Mouse (Mus musculus) thymus, adult 2 months (tissue): ENCODE measurements around the gene Gm49711. TPM values are rescaled to one million over a fixed set of nuclear protein-coding genes. Genes with fewer than 3 reads are reported as not detected.

Source experiments
- DNase-seq: peaks from one replicate; pipeline ENCODE4 v3.0.0; 2021
- H3K27ac ChIP-seq: fragments of 200-500 bp; 2 replicates; pipeline ENCODE4 v1.5.1; 2012; ENCODE audit warnings: low read length, control low read depth; ENCODE audit not compliant: control insufficient read depth, insufficient read depth
- H3K27me3 ChIP-seq: fragments of 200-500 bp; 2 replicates; pipeline ENCODE4 v1.6.1; 2012; ENCODE audit warnings: mild to moderate bottlenecking, low read length, moderate library complexity, mixed read lengths; ENCODE audit not compliant: control insufficient read depth, insufficient read depth
- H3K36me3 ChIP-seq: fragments of 200-500 bp; 2 replicates; pipeline ENCODE4 v1.6.1; 2012; ENCODE audit warnings: mild to moderate bottlenecking, low read length, moderate library complexity; ENCODE audit not compliant: control insufficient read depth, insufficient read depth
- H3K4me1 ChIP-seq: fragments of 200-500 bp; replicated peaks from 2 replicates; pipeline ENCODE4 v1.6.1; 2012; ENCODE audit warnings: low read length; ENCODE audit not compliant: control insufficient read depth, insufficient read depth
- H3K4me3 ChIP-seq: fragments of 200-500 bp; 2 replicates; pipeline ENCODE4 v1.5.1; 2012; ENCODE audit warnings: mild to moderate bottlenecking, low read length, control low read depth, moderate library complexity; ENCODE audit not compliant: control insufficient read depth, insufficient read depth
- CTCF ChIP-seq: fragments of 200-500 bp; IDR thresholded peaks from 2 replicates; pipeline ENCODE4 v1.5.1; 2012; ENCODE audit warnings: mild to moderate bottlenecking, control low read depth, low read length, moderate library complexity, borderline replicate concordance; ENCODE audit not compliant: control insufficient read depth, poor library complexity, insufficient read depth; ENCODE audit errors: extremely low read depth
- POLR2A ChIP-seq: fragments of 200-500 bp; IDR thresholded peaks from 2 replicates; pipeline ENCODE4 v1.6.1; 2012; ENCODE audit warnings: mild to moderate bottlenecking, low read length, control low read depth, moderate library complexity; ENCODE audit not compliant: control insufficient read depth, poor library complexity, insufficient read depth; ENCODE audit errors: extremely low read depth
- WGBS: fragments of 180-500 bp; shearing (Covaris S2); methylation state at CpG from one replicate; pipeline ENCODE4 v1.1.7; 2018; 5-methylcytosine and 5-hydroxymethylcytosine counted together
- polyA plus RNA-seq: library from polyadenylated mRNA; depleted of rRNA; stranded (reverse); fragments of >200 nt; gene quantifications from 2 replicates; pipeline ENCODE4 v1.2.3, GENCODE M21; 2012; rRNA removed

Gene Gm49711
- polyA plus RNA-seq, 1 experiment = not detected

DNA sequence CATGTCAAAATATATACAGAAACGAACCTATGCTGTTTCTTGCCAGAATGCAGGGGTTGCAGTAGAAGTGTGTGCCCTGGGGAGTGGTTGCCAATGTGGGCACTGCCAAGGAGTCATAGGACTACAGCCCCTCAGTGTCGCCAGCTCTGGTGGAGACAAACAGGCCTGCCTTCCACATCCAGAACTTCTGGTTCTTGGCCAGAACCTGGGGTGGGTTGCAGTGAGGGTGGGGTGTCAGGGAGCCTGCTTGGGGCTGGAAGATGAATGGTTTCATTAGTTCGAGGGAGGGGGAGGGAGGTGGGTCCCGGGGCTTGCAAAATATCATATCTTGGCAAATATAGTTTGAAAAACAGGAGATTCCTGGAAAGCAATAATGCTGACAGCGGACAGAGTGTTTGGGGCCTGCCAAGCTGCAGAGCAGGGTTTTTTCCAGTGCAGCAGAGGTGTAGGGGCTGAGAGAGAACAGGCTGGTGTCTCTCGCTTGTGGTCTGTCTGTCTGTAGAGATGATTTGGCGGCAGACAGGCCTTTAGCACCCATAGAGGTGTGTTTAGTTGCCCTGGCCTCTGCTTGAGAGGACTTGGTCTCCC is 170.3 kb downstream of the Gm49711 start:
- TF ChIP-seq POLR2A (no peak), CTCF (no peak)
- WGBS = 88% methylated on average over 7 of the region's 7 CpGs
- H3K27me3 ChIP-seq = no peaks in the 10 kb centered on the region

DNA sequence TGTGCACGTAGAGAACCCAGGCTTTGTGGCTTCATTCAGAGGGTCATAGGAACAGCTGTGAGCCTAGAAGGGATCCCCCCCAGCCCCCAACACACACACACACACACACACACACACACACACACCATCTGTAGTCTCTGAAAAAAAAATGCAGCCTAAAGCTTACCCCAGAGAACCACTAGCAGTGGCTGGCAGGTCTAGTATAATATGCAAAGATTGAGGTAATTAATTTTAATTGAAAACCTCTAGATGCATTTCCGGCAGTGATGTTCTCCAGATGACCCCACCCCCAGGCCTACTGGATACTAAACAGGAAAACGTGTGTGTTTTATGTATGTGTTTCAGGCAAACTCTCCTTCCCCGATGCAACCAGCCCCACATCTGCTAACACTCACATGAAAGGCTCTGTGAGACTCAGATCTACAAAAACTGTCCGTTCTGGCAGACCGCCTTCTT is 172.4 kb downstream of the Gm49711 start:
- H3K36me3 ChIP-seq = no peaks in the 10 kb centered on the region
- no peaks in the 10 kb centered on the region for H3K27me3 ChIP-seq
- H3K4me1 ChIP-seq = no peaks in the 10 kb centered on the region
- TF ChIP-seq CTCF (no peak), POLR2A (no peak)
- H3K27ac ChIP-seq = no peak overlapping the region
- H3K4me3 ChIP-seq = no peak overlapping the region
- no peak for DNase-seq
- 93% methylated on average over 6 of the region's 6 CpGs for whole genome bisulfite sequencing

More for the DNA sequence above, 170.3 kb downstream of the Gm49711 start:
- Histone ChIP-seq H3K4me1 (no peaks in the 10 kb centered on the region), H3K27ac (no peak overlapping the region), H3K4me3 (no peak overlapping the region), H3K36me3 (no peaks in the 10 kb centered on the region)
- no peak for DNase-seq

DNA sequence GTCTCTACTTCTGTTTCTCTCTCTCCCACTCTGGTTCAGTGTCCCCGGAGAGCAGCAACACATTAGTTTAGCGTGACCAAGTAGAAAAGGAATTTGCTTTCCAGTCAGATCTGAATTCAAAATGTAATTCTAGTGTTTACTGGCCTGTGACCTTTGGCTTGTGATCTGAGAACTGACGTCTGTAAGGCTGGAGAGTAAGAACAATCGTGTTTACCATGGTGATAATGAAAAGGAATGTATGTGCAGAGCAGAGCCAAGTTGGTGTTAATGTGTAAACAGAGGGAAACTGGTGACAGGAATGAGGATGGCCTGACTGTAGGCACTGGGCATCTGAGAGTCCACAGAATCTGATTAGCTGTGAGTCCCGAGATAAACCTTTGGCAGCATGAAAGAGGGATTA is 176.4 kb downstream of the Gm49711 start:
- H3K4me3 ChIP-seq = no peak overlapping the region
- H3K36me3 ChIP-seq = no peaks in the 10 kb centered on the region
- H3K4me1 ChIP-seq = no peaks in the 10 kb centered on the region
- no peaks in the 10 kb centered on the region for H3K27me3 ChIP-seq
- 84% methylated on average over 5 of the region's 5 CpGs for WGBS
- no peak overlapping the region for H3K27ac ChIP-seq
- TF ChIP-seq POLR2A = no peak
- TF ChIP-seq CTCF = no peak
- no peak for DNase-seq

DNA sequence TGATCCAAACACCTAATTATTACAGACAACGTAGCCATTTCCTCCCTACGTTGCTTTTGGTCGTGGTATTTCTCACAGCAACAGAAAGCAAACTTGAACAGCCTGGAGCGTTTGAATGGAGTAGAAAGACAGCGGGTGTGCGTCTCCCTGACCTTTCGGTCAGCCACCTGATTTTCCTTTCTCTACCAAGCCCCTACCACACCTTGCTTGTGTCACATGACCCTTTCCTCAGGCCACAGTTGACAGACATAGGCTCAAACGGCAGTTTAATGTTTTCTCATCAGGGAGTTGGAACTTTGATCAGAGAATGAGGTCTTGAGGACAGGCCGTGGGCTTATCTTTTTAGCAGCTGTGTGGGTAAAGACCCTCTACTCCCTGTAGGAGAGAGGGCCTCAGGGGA is 177.1 kb downstream of the Gm49711 start:
- Histone ChIP-seq H3K4me3 (no peak overlapping the region), H3K27me3 (no peaks in the 10 kb centered on the region), H3K4me1 (no peaks in the 10 kb centered on the region), H3K27ac (no peak overlapping the region), H3K36me3 (no peaks in the 10 kb centered on the region)
- no peak for DNase-seq
- TF ChIP-seq CTCF (no peak), POLR2A (no peak)
- 79% methylated on average over 9 of the region's 9 CpGs for WGBS

Other genes starting within 250 kb of the Gm49711 start
- 26.2 and 27.2 TPM in 2 replicates for gene Mrps6, start within 50 bp of the Gm49711 start, polyA plus RNA-seq
- gene Slc5a3, start within 50 bp of the Gm49711 start, polyA plus RNA-seq = 3.2 and 3.5 TPM in 2 replicates
- gene Kcne2, start 234.1 kb downstream of the Gm49711 start, polyA plus RNA-seq = 0.15 TPM in 1 of 2 replicates, not detected in the other
- 28.9 and 34.6 TPM in 2 replicates for gene Smim11, start 243.0 kb downstream of the Gm49711 start, polyA plus RNA-seq